Mouse (Mus musculus) neural tube, embryonic 14.5 days (tissue): ENCODE results near the gene Gabrr2. TPM values are rescaled to one million over a fixed set of nuclear protein-coding genes. Genes with fewer than 3 reads are reported as not detected.

Source experiments
- ATAC-seq: fragments of 200-750 bp; cut with Nextera tagmentation; 2 replicates; pipeline ENCODE4 v1.8.0; 2017; ENCODE audit warnings: low read depth, mild to moderate bottlenecking, moderate TSS enrichment, moderate library complexity
- H3K27ac ChIP-seq: fragments of 300-500 bp; sonication (generic); 2 replicates; pipeline ENCODE4 v1.5.1; 2014; ENCODE audit warnings: low read depth, mild to moderate bottlenecking, control low read depth, low read length, moderate library complexity, mixed read lengths
- H3K27me3 ChIP-seq: fragments of 300-500 bp; sonication (generic); 2 replicates; pipeline ENCODE4 v1.6.1; 2014; ENCODE audit warnings: low read length; ENCODE audit not compliant: control insufficient read depth, insufficient read depth
- H3K36me3 ChIP-seq: fragments of 300-500 bp; sonication (generic); 2 replicates; pipeline ENCODE4 v1.6.1; 2014; ENCODE audit warnings: low read length, mixed read lengths; ENCODE audit not compliant: control insufficient read depth, insufficient read depth
- H3K4me1 ChIP-seq: fragments of 300-500 bp; sonication (generic); 2 replicates; pipeline ENCODE4 v1.6.1; 2014; ENCODE audit warnings: low read length; ENCODE audit not compliant: control insufficient read depth, insufficient read depth
- H3K4me2 ChIP-seq: fragments of 300-500 bp; sonication (generic); 2 replicates; pipeline ENCODE4 v1.6.1; 2014; ENCODE audit warnings: mild to moderate bottlenecking, low read depth, low read length, control low read depth
- H3K4me3 ChIP-seq: fragments of 300-500 bp; sonication (generic); 2 replicates; pipeline ENCODE4 v1.5.1; 2014; ENCODE audit warnings: low read depth, low read length, control low read depth, mixed read lengths
- H3K9ac ChIP-seq: fragments of 300-500 bp; sonication (generic); replicated peaks from 2 replicates; pipeline ENCODE4 v1.6.1; 2014; ENCODE audit warnings: low read depth, mild to moderate bottlenecking, control low read depth, low read length, mixed read lengths
- H3K9me3 ChIP-seq: fragments of 300-500 bp; sonication (generic); 2 replicates; pipeline ENCODE4 v1.6.1; 2016; ENCODE audit warnings: low read length; ENCODE audit not compliant: control insufficient read depth
- WGBS: fragments of 180-500 bp; shearing (Covaris S2); extraction: QIAGEN DNeasy Blood & Tissue Kit; methylation state at CpG from one replicate; pipeline ENCODE4 v1.1.7; 2014; 5-methylcytosine and 5-hydroxymethylcytosine counted together
- polyA plus RNA-seq: library from polyadenylated mRNA; unstranded; fragments of >200 nt; fragmentation: Nextera tagmentation; extraction: Ambion mirVana; gene quantifications from 2 replicates; pipeline ENCODE4 v1.2.1, GENCODE M21; 2014

Gabrr2 gene
- polyA plus RNA-seq, 1 experiment from 2014 or later: 0.25 TPM

DNA sequence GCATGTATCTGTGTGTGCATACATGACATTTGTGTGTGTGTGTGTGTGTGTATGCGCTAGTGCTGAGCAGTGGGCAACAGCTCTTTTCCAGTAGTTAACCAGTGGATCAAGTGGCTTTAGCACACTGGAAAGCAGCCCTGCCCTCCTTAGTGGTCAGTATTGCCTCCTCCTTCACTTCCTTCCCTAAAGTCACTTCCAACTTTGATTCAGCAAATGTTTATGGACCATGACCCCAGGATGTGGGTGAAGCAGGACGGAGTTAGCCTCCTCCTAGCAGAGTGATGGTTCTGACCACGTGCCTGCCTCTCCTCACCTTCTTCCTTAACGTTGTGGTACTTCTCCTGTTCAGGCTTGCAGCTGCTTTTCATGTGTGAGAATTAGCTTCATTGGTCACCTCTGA, 23.0 kb upstream of the Gabrr2 start:
- H3K9ac ChIP-seq: no peak overlapping the region
- H3K27ac ChIP-seq: no peak overlapping the region
- H3K27me3 ChIP-seq: no peaks in the 10 kb centered on the region
- H3K9me3 ChIP-seq: no peaks in the 10 kb centered on the region
- H3K36me3 ChIP-seq: peaks cover 37% of the 10 kb centered on the region
- ATAC-seq: no peak
- WGBS: 86% methylated on average over 4 of the region's 4 CpGs
- H3K4me3 ChIP-seq: no peak overlapping the region
- H3K4me1 ChIP-seq: no peaks in the 10 kb centered on the region
- H3K4me2 ChIP-seq: no peak overlapping the region

DNA sequence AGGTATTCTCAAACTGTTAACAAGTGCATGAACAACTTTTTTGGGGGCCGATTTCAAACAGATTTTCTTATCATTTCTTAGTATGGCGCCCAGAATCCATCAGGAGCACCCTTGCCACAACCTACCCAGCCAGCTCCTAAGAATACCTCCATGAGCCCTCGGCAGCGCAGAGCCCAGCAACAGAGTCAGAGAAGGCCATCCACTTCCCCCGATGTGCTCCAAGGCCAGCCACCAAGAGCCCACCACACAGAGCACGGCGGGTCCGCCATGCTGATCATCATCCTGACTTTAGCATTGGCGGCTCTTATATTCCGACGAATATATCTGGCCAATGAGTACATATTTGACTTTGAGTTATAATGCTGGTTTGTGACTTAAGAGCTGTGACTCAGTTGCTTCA, 13.2 kb upstream of the Gabrr2 start:
- WGBS: 96% methylated on average over 11 of the region's 11 CpGs
- peaks cover 36% of the 10 kb centered on the region for H3K36me3 ChIP-seq
- no peak overlapping the region for H3K4me2 ChIP-seq
- no peaks in the 10 kb centered on the region for H3K9me3 ChIP-seq
- no peak for ATAC-seq
- no peak overlapping the region for H3K4me3 ChIP-seq
- H3K27ac ChIP-seq: no peak overlapping the region
- no peaks in the 10 kb centered on the region for H3K27me3 ChIP-seq
- H3K9ac ChIP-seq: no peak overlapping the region
- H3K4me1 ChIP-seq: no peaks in the 10 kb centered on the region

DNA sequence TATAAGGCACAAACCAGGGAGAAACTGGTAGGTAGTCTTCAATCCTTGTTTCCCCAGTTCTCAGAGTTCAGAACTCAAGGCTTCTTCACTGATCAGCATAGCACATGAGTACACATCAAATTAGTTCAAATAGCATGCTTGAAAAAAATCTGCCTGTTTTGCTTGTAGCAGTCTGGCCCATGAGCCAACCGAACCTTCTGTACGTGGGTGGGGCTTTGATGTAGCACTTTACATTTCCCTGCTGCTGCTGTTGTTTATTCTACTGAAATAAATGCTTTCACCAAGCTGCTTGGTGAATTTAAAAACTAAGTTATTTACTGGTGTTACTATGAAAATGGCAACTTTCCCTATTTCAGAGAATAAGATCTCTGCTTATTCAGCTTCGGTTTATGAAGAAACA, 10.7 kb upstream of the Gabrr2 start:
- ATAC-seq: no peak
- no peak overlapping the region for H3K9ac ChIP-seq
- H3K27ac ChIP-seq: no peak overlapping the region
- H3K36me3 ChIP-seq: peaks cover 19% of the 10 kb centered on the region
- H3K27me3 ChIP-seq: no peaks in the 10 kb centered on the region
- 95% methylated on average over 3 of the region's 3 CpGs for WGBS
- no peaks in the 10 kb centered on the region for H3K9me3 ChIP-seq
- H3K4me1 ChIP-seq: no peaks in the 10 kb centered on the region
- no peak overlapping the region for H3K4me2 ChIP-seq
- H3K4me3 ChIP-seq: no peak overlapping the region

DNA sequence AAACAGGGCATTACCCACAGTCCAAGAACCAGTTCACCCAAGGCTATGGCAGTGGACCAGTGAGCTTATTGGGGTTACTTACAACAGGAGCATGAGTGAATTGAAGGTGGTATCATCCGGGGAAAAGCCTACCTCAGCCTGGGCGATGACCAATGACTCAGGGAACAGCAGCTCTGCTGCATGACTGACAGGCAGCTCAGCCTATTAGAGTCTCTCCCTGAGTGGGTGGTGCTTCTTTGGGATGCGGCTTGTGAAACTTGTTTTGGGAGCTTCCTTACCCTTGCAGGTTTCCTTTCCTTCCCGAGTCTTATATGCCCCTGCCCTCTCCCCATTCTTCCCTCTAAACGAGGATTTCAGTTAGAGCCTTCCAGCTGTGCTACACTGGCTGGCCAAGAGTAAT, 10.1 kb upstream of the Gabrr2 start:
- no peak overlapping the region for H3K4me2 ChIP-seq
- H3K36me3 ChIP-seq: peaks cover 16% of the 10 kb centered on the region
- H3K27ac ChIP-seq: no peak overlapping the region
- H3K9me3 ChIP-seq: no peaks in the 10 kb centered on the region
- H3K4me3 ChIP-seq: no peak overlapping the region
- no peak overlapping the region for H3K9ac ChIP-seq
- H3K4me1 ChIP-seq: no peaks in the 10 kb centered on the region
- no peak for ATAC-seq
- 90% methylated on average over 5 of the region's 5 CpGs for WGBS
- no peaks in the 10 kb centered on the region for H3K27me3 ChIP-seq

DNA sequence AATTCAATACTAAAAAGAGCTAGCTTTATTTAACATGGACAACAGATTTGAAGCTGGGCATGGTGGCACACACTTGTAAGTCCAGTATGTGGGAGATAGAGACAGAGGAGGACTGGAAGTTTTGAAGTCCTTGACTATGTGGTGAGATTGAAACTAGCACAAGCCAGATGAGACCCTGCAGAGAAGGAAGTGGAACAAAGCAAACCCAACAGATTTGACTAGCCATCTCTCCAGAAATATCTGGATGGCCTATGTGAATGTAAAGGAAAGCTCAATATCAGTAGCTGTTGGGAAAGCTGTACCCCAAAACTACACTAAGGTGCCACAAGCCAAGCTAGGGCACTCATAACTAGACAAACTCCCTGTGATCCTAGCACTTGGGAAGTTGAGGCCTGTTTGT, 8.4 kb upstream of the Gabrr2 start:
- no peaks in the 10 kb centered on the region for H3K27me3 ChIP-seq
- H3K9ac ChIP-seq: no peak overlapping the region
- no peak overlapping the region for H3K4me3 ChIP-seq
- no peak for ATAC-seq
- no peak overlapping the region for H3K27ac ChIP-seq
- H3K9me3 ChIP-seq: no peaks in the 10 kb centered on the region
- H3K4me1 ChIP-seq: no peaks in the 10 kb centered on the region
- peaks cover 7% of the 10 kb centered on the region for H3K36me3 ChIP-seq
- H3K4me2 ChIP-seq: no peak overlapping the region

DNA sequence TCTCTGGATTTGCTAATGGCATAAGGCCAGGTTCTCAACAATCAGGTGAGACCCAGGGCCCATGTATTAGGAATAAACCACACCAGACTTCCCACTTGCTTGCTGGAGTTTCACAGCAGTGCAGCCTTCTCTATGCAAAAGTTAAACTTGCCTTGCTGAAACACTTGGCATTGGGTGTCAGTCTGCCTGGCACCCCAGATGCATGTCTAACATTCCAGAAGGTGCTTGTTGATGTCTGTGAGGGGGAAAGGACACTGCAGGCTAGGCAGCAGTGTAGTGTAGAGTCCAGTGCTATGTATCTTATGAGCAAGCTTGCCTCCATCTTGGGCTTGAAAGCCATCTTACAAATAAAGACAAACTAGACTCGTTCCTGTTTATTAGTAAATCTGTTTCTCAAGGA, 6.5 kb upstream of the Gabrr2 start:
- ATAC-seq: no peak
- H3K4me2 ChIP-seq: no peak overlapping the region
- no peak overlapping the region for H3K4me3 ChIP-seq
- H3K27ac ChIP-seq: no peak overlapping the region
- no peaks in the 10 kb centered on the region for H3K27me3 ChIP-seq
- H3K36me3 ChIP-seq: peaks cover 4% of the 10 kb centered on the region; the same call in 1 of the 2 replicates
- H3K9me3 ChIP-seq: no peaks in the 10 kb centered on the region
- H3K4me1 ChIP-seq: no peaks in the 10 kb centered on the region
- 85% methylated on average over 1 of the region's 1 CpGs for WGBS
- no peak overlapping the region for H3K9ac ChIP-seq

DNA sequence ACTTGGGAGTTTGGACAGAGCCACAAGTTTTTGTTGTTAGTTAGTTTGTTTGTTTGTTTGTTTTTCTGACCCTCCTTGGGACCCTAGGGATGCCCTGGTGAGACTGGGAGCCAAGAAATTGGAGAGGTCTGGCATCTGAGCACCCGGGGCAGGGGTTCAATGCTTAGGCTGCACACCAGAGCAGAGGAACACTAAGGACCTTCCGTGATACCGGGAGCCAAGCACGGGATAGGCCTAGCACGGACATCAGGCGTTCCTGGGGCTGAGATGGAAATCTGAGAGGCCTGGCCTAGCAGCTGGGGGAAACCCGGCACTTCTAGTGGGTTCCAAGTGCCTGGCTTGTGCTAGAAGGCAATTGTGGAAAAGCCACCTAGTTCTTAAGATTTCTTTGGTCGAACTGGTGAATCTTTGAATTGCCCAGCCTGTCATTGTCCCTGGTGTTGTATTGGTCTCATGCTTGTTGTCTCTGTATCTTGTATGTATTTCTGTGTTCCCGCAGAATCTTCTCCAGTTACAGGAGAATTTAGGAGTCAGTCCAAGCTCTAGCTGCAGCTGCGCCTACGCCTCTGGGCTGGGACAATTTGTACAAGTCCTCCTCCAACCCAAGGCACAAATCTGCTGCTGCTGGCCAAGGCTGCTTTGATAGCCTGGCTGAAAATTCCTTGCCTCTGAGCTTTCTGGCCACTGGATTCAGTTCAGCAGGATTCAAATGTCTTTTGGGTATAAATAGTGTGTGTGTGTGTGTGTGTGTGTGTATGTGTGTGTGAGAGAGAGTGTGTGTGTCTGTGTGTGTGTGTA, 4.7 kb upstream of the Gabrr2 start:
- no peak overlapping the region for H3K9ac ChIP-seq
- no peaks in the 10 kb centered on the region for H3K9me3 ChIP-seq
- H3K27ac ChIP-seq: no peak overlapping the region
- no peak for ATAC-seq
- H3K4me1 ChIP-seq: no peaks in the 10 kb centered on the region
- no peak overlapping the region for H3K4me2 ChIP-seq
- H3K36me3 ChIP-seq: no peaks in the 10 kb centered on the region
- no peak overlapping the region for H3K4me3 ChIP-seq
- no peaks in the 10 kb centered on the region for H3K27me3 ChIP-seq
- 82% methylated on average over 11 of the region's 11 CpGs for WGBS

DNA sequence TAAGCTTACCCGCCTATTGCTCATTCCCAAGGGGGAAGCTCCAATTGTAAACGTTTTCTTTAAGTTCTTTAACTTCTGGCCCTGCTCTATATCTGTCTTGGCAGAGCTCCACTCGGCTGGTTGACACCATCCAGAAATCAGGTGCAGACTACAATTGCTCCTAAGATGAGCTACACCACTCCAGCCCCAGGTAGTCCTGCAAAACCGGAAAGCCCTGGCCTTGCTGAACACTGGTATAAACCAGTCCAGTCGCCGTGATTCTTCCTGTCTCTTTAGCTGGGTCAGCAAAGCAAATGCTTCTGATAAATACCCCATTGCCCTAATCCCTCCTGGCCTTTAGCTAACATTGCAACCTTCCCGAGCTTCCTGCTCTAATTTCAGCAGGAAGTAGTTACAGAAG, 1.6 kb upstream of the Gabrr2 start:
- H3K27me3 ChIP-seq: no peaks in the 10 kb centered on the region
- H3K9me3 ChIP-seq: no peaks in the 10 kb centered on the region
- H3K9ac ChIP-seq: no peak overlapping the region
- H3K27ac ChIP-seq: no peak overlapping the region
- H3K4me3 ChIP-seq: no peak overlapping the region
- H3K4me1 ChIP-seq: no peaks in the 10 kb centered on the region
- no peak for ATAC-seq
- 66% methylated on average over 7 of the region's 7 CpGs for WGBS
- H3K4me2 ChIP-seq: no peak overlapping the region
- no peaks in the 10 kb centered on the region for H3K36me3 ChIP-seq

DNA sequence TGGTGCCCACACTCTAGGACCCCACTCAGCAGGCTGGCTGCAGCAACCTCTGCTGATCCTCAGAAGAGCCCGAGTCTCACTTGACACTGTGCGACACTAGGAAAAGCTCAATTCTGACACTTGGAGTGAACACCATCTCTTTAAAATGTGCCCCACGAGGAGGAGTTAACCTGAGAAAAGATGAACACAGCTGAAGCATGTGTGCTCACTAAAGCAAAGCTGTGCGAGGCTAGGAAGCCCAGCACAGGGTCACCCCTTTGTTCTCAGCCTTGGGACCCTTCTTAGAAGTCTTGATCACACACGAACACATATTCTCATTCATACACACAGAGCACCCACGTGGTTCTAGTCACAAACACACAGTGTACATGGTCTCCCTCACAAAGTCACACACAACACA, 2.2 kb downstream of the Gabrr2 start:
- WGBS: 81% methylated on average over 6 of the region's 6 CpGs
- no peaks in the 10 kb centered on the region for H3K4me1 ChIP-seq
- H3K27ac ChIP-seq: no peak overlapping the region
- no peak overlapping the region for H3K9ac ChIP-seq
- H3K4me3 ChIP-seq: no peak overlapping the region
- no peaks in the 10 kb centered on the region for H3K9me3 ChIP-seq
- H3K4me2 ChIP-seq: no peak overlapping the region
- H3K27me3 ChIP-seq: no peaks in the 10 kb centered on the region
- ATAC-seq: no peak
- H3K36me3 ChIP-seq: no peaks in the 10 kb centered on the region
